Mouse (Mus musculus): ENCODE measurements around the gene Ly6g6f.
"Not testable (repeated sequence)": the region's sequence is repeated elsewhere in the genome, so short reads cannot be mapped to it uniquely, and the experiment has no call there.

Ly6g6f gene

GRCm38 (mm10) chr17:35085208-35085865 is at the start of gene Ly6g6f:
Gene Ly6g6f, minus strand, starts transcription at chr17:35085610.
- no peak for DNase-seq (ENCODE audit: low read depth, low spot score)

GRCm38 (mm10) chr17:35134801-35135590 is 49.6 kb upstream of the Ly6g6f start, which contains the start of gene Bag6:
Gene Bag6, plus strand, starts transcription at chr17:35135178.
- peak; percentile 97 for DNase-seq (ENCODE audit: low read depth, low spot score)

- no peak for DNase-seq (ENCODE audit: low read depth, low spot score)
Measured at GRCm38 (mm10) chr17:35133517-35133916, 48.1 kb upstream of the Ly6g6f start.

- DNase-seq (ENCODE audit: low read depth, low spot score): no peak
Measured at GRCm38 (mm10) chr17:35132174-35132560, 46.8 kb upstream of the Ly6g6f start.

GRCm38 (mm10) chr17:35131500-35132173 is 46.2 kb upstream of the Ly6g6f start, which contains the start of gene Apom:
Gene Apom, minus strand, starts transcription at chr17:35132050.
- DNase-seq (ENCODE audit: low read depth, low spot score): peak; percentile 60

- no peak for DNase-seq (ENCODE audit: low read depth, low spot score)
Measured at GRCm38 (mm10) chr17:35131038-35131437, 45.6 kb upstream of the Ly6g6f start.

GRCm38 (mm10) chr17:35128996-35129395 is 43.6 kb upstream of the Ly6g6f start:
- DNase-seq (ENCODE audit: low read depth, low spot score): no peak

GRCm38 (mm10) chr17:35127017-35127416 is 41.6 kb upstream of the Ly6g6f start:
- no peak for DNase-seq (ENCODE audit: low read depth, low spot score)

GRCm38 (mm10) chr17:35126206-35126611 is 40.8 kb upstream of the Ly6g6f start, which contains the start of gene D17H6S53E:
Gene D17H6S53E, plus strand, starts transcription at chr17:35126373.
- DNase-seq (ENCODE audit: low read depth, low spot score): no peak

- DNase-seq (ENCODE audit: low read depth, low spot score): no peak
Measured at GRCm38 (mm10) chr17:35125578-35125977, 40.2 kb upstream of the Ly6g6f start.

GRCm38 (mm10) chr17:35125081-35125480 is 39.7 kb upstream of the Ly6g6f start:
- no peak for DNase-seq (ENCODE audit: low read depth, low spot score)

GRCm38 (mm10) chr17:35124261-35124896 is 39.0 kb upstream of the Ly6g6f start:
- not testable (repeated sequence) for DNase-seq (ENCODE audit: low read depth, low spot score)

GRCm38 (mm10) chr17:35123287-35123686 is 37.9 kb upstream of the Ly6g6f start:
- not testable (repeated sequence) for DNase-seq (ENCODE audit: low read depth, low spot score)

GRCm38 (mm10) chr17:35121871-35122303 is 36.5 kb upstream of the Ly6g6f start, which contains the start of gene Csnk2b:
Gene Csnk2b, minus strand, starts transcription at chr17:35122053.
- DNase-seq (ENCODE audit: low read depth, low spot score): peak; percentile 76

- DNase-seq (ENCODE audit: low read depth, low spot score): peak; percentile 100
Measured at GRCm38 (mm10) chr17:35121143-35121799, 35.9 kb upstream of the Ly6g6f start, which contains the start of gene Gpank1. Gene Gpank1, plus strand, starts transcription at chr17:35121455.

GRCm38 (mm10) chr17:35120745-35121142 is 35.3 kb upstream of the Ly6g6f start:
- DNase-seq (ENCODE audit: low read depth, low spot score): no peak

- DNase-seq (ENCODE audit: low read depth, low spot score): no peak
Measured at GRCm38 (mm10) chr17:35115046-35116019, 29.9 kb upstream of the Ly6g6f start, which contains the start of gene Ly6g5b. Gene Ly6g5b, minus strand, starts transcription at chr17:35115428.

GRCm38 (mm10) chr17:35111774-35112173 is 26.4 kb upstream of the Ly6g6f start:
- no peak for DNase-seq (ENCODE audit: low read depth, low spot score)

GRCm38 (mm10) chr17:35108097-35108496 is 22.7 kb upstream of the Ly6g6f start, which contains the start of gene Ly6g5c:
Gene Ly6g5c, plus strand, starts transcription at chr17:35108279.
- no peak for DNase-seq (ENCODE audit: low read depth, low spot score)
